ENCODE assay signal across 8 mouse cellular contexts in the genomic region with DNA sequence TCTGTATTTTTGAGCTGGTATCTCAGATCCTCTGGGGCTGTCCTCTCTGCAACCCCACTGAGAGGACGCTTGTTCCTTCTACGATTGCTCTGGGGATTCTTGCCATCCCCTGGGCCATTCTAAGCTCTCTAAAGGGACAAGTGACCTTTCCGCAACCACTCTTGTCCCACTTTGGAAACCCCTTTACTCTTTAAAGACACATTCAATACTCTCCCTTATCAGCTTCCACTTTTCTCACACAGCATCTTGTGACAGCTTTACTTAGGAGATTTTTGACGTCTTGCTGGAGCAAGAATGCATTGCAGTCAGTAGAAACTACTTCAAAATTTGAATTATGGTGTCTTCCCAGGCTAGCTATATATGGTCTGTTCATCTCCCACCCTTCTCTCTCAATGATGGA. TPM values are rescaled to one million over a fixed set of nuclear protein-coding genes. Genes with fewer than 3 reads are reported as not detected.
DNase-seq lines count a peak whose midpoint lies in the region; ATAC-seq and TF ChIP-seq lines count a peak whose summit lies in the region.

A gene (minus strand): TSS at position 101 of the 400 bp plus-strand sequence.

- TF ChIP-seq POLR2A in bone marrow, adult 2 months (IDR thresholded peaks at IDR 0.05; ENCODE audit: borderline replicate concordance, control insufficient read depth, low read depth, low read length), result no peak

- DNase-seq in left cerebral cortex, adult 2 months (ENCODE audit: extremely low spot score in 1 of 2, low spot score in 2 of 2), result no peak
- no peak for DNase-seq in left cerebral cortex, adult 9 months (ENCODE audit: low spot score in 2 of 2)
- DNase-seq in heart, embryonic 10.5 days (ENCODE audit: low spot score), result no peak
- no peak for DNase-seq in layer of hippocampus, postnatal 36 days
- DNase-seq in cerebellum, postnatal 4 days (ENCODE audit: low spot score in 2 of 2), result no peak

- H3K4me1 ChIP-seq in bone marrow, adult 2 months (ENCODE audit: control insufficient read depth, insufficient read depth, low read length), result peaks cover 2% of the 10 kb centered on the region; the same call in 1 of the 2 replicates
- peaks cover 31% of the 10 kb centered on the region for H3K4me1 ChIP-seq in heart, embryonic 10.5 days
- peaks cover 18% of the 10 kb centered on the region for H3K4me1 ChIP-seq in neural tube, embryonic 12.5 days

- ATAC-seq in neural tube, embryonic 12.5 days (ENCODE audit: low FRiP score, low read depth), result no peak
- no peak for ATAC-seq in frontal cortex, adult (ENCODE audit: low TSS enrichment)

- WGBS in bone marrow, adult 2 months, result 80% methylated on average over 4 of the region's 4 CpGs
- 50% methylated on average over 4 of the region's 4 CpGs for WGBS in heart, embryonic 10.5 days
- WGBS in neural tube, embryonic 12.5 days, result 85% methylated on average over 4 of the region's 4 CpGs

- peak within 1 kb of the TSS; percentile 90 for H3K4me2 ChIP-seq in neural tube, embryonic 12.5 days (replicated peaks)

- TF ChIP-seq CTCF in left cerebral cortex, adult 2 months (IDR thresholded peaks at IDR 0.05), result no peak
- TF ChIP-seq CTCF in bone marrow, adult 2 months (IDR thresholded peaks at IDR 0.05; ENCODE audit: control insufficient read depth, insufficient read depth, low read length), result no peak

- peak within 1 kb of the TSS; percentile 96 for H3K4me3 ChIP-seq in left cerebral cortex, adult 2 months
- peak within 1 kb of the TSS; percentile 78 for H3K4me3 ChIP-seq in bone marrow, adult 2 months (replicated peaks; ENCODE audit: control insufficient read depth, low read depth, low read length)
- H3K4me3 ChIP-seq in heart, embryonic 10.5 days, result peak within 1 kb of the TSS; percentile 78
- peak within 1 kb of the TSS; percentile 71 for H3K4me3 ChIP-seq in neural tube, embryonic 12.5 days

- peak within 1 kb of the TSS; percentile 66 for H3K9ac ChIP-seq in neural tube, embryonic 12.5 days

- H3K9me3 ChIP-seq in heart, embryonic 10.5 days, result no peaks in the 10 kb centered on the region
- no peaks in the 10 kb centered on the region for H3K9me3 ChIP-seq in neural tube, embryonic 12.5 days

- H3K36me3 ChIP-seq in heart, embryonic 10.5 days, result peaks cover 48% of the 10 kb centered on the region
- H3K36me3 ChIP-seq in neural tube, embryonic 12.5 days, result peaks cover 37% of the 10 kb centered on the region

- intact Hi-C loops in left cerebral cortex, adult 2 months (cut with DNase I), result no loop called here

- H3K27me3 ChIP-seq in heart, embryonic 10.5 days (ENCODE audit: insufficient read depth, poor library complexity, severe bottlenecking), result no peaks in the 10 kb centered on the region
- H3K27me3 ChIP-seq in neural tube, embryonic 12.5 days (replicated peaks), result no peaks in the 10 kb centered on the region

- H3K27ac ChIP-seq in left cerebral cortex, adult 2 months, result peak within 1 kb of the TSS; percentile 92
- no peak within 1 kb of the TSS for H3K27ac ChIP-seq in bone marrow, adult 2 months (ENCODE audit: control insufficient read depth, insufficient read depth, low read depth, low read length, poor library complexity)
- H3K27ac ChIP-seq in heart, embryonic 10.5 days, result peak within 1 kb of the TSS; percentile 91
- H3K27ac ChIP-seq in neural tube, embryonic 12.5 days, result peak within 1 kb of the TSS; percentile 71; the same call in 1 of the 2 replicates

RNA-seq across cellular contexts. Expression of the gene that starts here (rescaled TPM):
- total RNA-seq in left cerebral cortex, adult 2 months (2021), result 100 to 1,000 TPM; 379 to 395 TPM
- 3.8 and 14.4 TPM in 2 replicates for polyA plus RNA-seq in bone marrow, adult 2 months (2011; ENCODE audit: insufficient read depth, insufficient read length, low replicate concordance, missing spikeins)
- 120 and 123 TPM in 2 replicates for polyA plus RNA-seq in heart, embryonic 10.5 days (2016; fragmentation: Nextera tagmentation; extraction: Ambion mirVana)
- 100 to 1,000 TPM; 342 to 359 TPM for total RNA-seq in layer of hippocampus, postnatal 36 days (2021)
- 278 and 282 TPM in 2 replicates for polyA plus RNA-seq in neural tube, embryonic 12.5 days (2016; fragmentation: Nextera tagmentation; extraction: Ambion mirVana)
